Mouse (Mus musculus) heart, adult 2 months (tissue): ENCODE data around the gene Prdm13.

Experiments
- CTCF ChIP-seq: fragments of 200-600 bp; IDR thresholded peaks from 2 replicates; pipeline ENCODE4 v1.8.1; 2022; ENCODE audit warnings: antibody characterized with exemption, mild to moderate bottlenecking, moderate library complexity
- EP300 ChIP-seq: fragments of 200-500 bp; IDR thresholded peaks from 2 replicates; pipeline ENCODE4 v1.6.1; 2011; ENCODE audit warnings: low read depth, low read length, control low read depth; ENCODE audit not compliant: insufficient read depth

DNA sequence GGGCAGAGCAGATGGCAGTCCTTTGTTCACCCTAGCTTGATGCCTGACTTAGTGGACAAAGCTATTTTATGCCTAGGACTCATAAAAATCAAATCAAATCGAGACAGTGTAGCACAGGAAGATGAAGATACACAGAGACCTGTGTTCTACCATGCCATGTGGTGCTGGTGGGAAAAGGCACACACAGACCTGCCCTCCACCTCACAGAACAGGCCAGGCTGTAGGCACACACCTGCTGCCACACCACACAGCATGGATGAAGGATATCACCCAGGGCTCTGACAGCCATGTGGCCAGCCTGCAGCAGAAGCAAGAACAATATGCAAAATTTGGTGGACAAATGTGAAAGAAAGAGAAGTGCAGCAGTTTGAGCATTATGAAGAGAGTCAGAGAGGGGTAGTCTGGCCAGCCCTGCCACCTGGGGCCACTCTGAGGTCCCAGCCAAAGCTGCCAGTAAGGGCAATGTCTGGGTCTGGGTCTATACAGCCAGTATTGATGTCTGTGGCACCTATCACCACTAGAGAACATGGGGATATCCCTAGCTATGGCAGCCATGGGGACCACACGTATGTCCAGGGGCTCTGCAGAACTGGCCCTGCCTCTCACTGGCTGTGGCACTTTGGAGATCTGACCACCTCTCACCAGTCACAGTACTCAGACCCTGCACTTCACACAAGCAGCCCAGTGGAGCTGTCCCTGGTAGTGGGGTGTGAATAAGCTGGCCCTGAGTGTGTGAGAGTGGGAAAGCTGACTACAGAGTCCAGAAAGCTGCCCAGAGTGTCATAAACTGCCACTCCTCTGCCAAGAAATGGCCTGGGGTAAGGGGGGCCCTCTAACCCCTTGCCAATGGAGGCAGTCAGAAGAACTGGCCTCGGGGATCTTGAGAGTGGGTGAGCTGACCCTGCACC is 57.1 kb downstream of the Prdm13 start:
- TF ChIP-seq CTCF (no peak), EP300 (no peak)
